Mouse (Mus musculus) activated CD4-positive, CD25-positive, alpha-beta regulatory T cell, adult 9 weeks (primary cell): ENCODE results near the gene Kif3a. TPM values are rescaled to one million over a fixed set of nuclear protein-coding genes. Genes with fewer than 3 reads are reported as not detected.

Experiments
- polyA plus RNA-seq: library from polyadenylated mRNA; unstranded; fragments of 100-300 nt; shearing (Covaris generic); gene quantifications from one replicate; pipeline ENCODE4 v1.2.1, GENCODE M21; 2017

The Kif3a gene
- 14.3 TPM for polyA plus RNA-seq

DNA sequence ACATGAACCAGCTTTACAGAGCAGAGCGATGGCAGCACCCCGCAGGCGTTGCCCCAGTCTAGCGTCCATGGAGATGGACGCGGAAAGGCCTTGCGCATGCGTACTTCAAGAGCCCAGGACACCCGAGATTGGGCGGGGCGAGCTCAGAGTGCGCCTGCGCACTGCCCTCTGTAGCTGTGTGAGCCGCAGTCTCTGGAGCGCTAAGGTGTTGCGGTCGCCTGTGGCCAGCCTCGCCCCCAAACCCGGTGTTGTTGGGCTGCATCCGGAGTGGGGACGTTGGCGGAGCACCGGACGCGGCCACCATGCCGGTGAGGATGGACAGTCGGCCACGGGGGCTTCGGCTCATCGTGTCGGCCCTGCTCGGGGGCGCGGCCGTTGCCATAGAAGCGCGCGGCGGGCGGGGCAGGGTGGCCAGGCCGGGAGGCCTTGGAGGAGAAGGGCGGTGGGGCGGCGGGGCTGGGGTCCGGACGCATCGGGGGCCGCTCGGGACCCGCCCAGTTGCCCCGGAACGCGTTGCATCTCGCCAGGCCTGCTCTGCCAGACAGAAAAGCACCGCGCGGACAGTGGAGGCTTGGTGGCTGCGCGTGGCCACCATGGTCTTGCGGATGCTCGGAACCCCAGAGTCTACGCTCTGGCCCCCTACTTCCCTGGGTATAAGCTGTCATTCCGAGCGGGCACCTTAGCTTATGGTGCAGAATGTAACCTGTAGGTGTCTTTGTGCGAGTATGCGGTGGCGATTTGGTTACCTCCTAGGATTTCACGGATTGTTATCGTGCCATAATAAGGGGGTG is at the start of gene Kif3a:
Gene Kif3a, plus strand, starts transcription at position 156 of the 791 bp plus-strand sequence.

DNA sequence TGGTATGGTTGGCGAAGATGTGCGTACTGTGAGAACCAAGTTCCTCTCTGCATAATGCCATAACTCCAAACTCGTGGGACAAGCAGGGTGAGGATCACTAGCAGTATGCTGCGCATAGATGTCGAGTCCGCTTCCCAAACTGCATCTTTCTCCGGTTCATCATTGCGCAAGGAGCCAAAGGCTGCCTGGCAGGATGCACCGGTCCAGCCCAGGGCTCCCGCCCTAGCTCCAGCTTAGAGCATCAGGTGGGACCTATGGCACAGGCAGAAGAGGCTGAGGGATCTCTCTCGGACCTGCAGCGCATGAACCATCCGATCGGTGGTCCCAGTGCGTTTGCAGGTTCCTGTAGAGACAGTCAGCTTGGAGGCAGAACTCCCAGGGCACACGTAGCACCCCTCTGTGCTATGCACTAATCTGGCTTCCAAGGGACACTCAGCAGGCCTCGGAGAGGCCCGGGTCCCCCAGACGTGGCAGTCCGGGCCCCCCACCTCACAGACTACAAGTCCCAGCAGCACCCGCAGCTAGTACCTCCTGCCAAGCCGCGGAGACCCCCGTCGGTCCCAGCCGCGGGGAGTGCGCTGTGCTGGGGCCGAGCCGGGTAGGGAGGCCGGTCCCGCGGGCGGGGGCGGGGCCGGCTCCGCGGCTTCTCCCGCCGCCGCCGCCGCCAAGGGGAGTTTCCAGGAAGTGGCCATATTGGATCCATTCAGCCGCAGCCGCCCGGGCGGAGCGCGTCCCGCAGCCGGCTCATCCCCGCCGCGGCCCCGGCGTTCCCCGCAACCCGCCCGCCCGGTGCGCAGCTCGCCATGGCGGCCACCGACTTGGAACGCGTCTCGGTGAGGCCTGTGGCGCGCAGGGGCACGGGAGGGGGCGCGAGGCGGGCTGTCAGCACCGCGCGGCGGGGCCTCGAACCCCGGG is 47.7 kb upstream of the Kif3a start, which contains the start of gene Sept8:
Gene Sept8, plus strand, starts transcription at position 51 of the 915 bp plus-strand sequence.

DNA sequence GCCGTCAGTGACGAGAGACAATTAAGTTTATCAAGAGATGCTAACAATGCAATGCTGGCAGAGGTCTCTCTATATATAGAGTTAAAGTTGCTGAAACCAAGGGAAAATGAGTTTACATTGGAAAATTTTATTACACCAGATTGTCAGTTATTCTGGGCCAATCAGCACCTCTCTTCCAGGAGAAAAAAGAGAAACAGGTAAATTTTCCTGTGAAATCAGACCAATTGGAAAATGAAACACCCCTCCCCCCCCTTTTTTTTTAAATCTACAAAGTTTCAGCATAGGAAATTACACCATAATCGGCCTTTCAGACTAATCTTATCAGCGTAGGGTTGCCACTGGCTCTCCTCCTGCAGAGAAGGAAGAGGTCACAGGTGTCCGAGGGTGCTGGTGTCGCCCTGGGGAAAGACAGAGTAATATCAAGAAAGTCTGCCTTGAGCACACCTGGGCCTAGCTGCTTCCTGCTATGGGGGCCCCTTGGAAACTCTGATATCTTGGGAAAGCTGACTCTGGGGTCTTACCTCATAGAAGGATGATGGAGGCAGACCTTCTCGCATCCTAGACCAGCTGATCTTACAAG is 51.5 kb downstream of the Kif3a start, which contains the start of gene Il4:
Gene Il4, minus strand, starts transcription at position 51 of the 580 bp plus-strand sequence.

DNA sequence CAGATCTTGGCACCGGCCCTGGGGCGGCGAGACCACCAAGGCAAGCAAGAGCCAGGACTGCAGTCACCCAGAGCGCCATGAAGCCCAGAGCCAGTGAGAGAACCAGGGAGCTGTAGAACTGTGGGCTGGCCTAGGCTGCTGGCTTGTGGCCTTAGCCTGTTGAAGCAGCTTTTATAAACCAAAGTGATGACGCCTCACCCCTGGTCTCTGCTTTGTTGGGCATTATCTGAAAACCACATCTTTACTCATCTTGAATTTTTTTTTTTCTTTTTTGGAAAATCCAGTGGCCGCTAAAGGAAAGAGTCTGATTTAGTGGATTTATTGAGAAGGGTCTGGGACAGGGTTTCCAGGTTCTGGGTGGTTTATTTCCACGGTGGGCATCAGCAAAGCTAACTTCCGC is 67.4 kb downstream of the Kif3a start, which contains the start of gene Il13:
Gene Il13, minus strand, starts transcription at position 147 of the 400 bp plus-strand sequence.

Other genes starting within 250 kb of the Kif3a start
- 33.8 TPM for gene Zcchc10, start 242.7 kb upstream of the Kif3a start, polyA plus RNA-seq
- gene Aff4, start 216.5 kb upstream of the Kif3a start, polyA plus RNA-seq: 15.5 TPM
- gene Leap2, start 144.2 kb upstream of the Kif3a start, polyA plus RNA-seq: not detected
- gene Uqcrq, start 136.5 kb upstream of the Kif3a start, polyA plus RNA-seq: 331 TPM
- 0.24 TPM for gene Gdf9, start 136.4 kb upstream of the Kif3a start, polyA plus RNA-seq
- not detected for gene Gm10447, start 110.3 kb upstream of the Kif3a start, polyA plus RNA-seq
- gene Shroom1, start 110.2 kb upstream of the Kif3a start, polyA plus RNA-seq: not detected
- not detected for gene Gm9837, start 96.9 kb upstream of the Kif3a start, polyA plus RNA-seq
- not detected for gene Gm9945, start 87.2 kb upstream of the Kif3a start, polyA plus RNA-seq
- gene Sowaha, start 87.1 kb upstream of the Kif3a start, polyA plus RNA-seq: not detected
- 1.0 TPM for gene Sept8, start 48.1 kb upstream of the Kif3a start, polyA plus RNA-seq
- 4.7 TPM for gene Il4, start 51.3 kb downstream of the Kif3a start, polyA plus RNA-seq
- not detected for gene Il13, start 67.3 kb downstream of the Kif3a start, polyA plus RNA-seq
- gene Rad50, start 139.9 kb downstream of the Kif3a start, polyA plus RNA-seq: 50.6 TPM
- not detected for gene Il5, start 153.4 kb downstream of the Kif3a start, polyA plus RNA-seq
- 464 TPM for gene Irf1, start 202.6 kb downstream of the Kif3a start, polyA plus RNA-seq
- 3.6 TPM for gene Gm17334, start 205.8 kb downstream of the Kif3a start, polyA plus RNA-seq